Mouse (Mus musculus): ENCODE data around the gene Utp4.

Utp4 gene

GRCm38 (mm10) chr8:106936478-106937051, 43.1 kb downstream of the Utp4 start:
- peak; percentile 85 for DNase-seq (ENCODE audit: inconsistent ontology term)

GRCm38 (mm10) chr8:106937081-106937800, 43.8 kb downstream of the Utp4 start:
- DNase-seq (ENCODE audit: inconsistent ontology term), result no peak

- DNase-seq (ENCODE audit: inconsistent ontology term), result no peak
Measured at GRCm38 (mm10) chr8:106941806-106942205, 48.4 kb downstream of the Utp4 start.

- DNase-seq (ENCODE audit: inconsistent ontology term), result no peak
Measured at GRCm38 (mm10) chr8:106943874-106944418, 50.5 kb downstream of the Utp4 start.

- DNase-seq (ENCODE audit: inconsistent ontology term), result no peak
Measured at GRCm38 (mm10) chr8:106944756-106945155, 51.3 kb downstream of the Utp4 start.

- DNase-seq (ENCODE audit: inconsistent ontology term), result no peak
Measured at GRCm38 (mm10) chr8:106948678-106949243, 55.3 kb downstream of the Utp4 start.

- DNase-seq (ENCODE audit: inconsistent ontology term), result no peak
Measured at GRCm38 (mm10) chr8:106951707-106952106, 58.3 kb downstream of the Utp4 start.

- no peak for DNase-seq (ENCODE audit: inconsistent ontology term)
Measured at GRCm38 (mm10) chr8:106953571-106953970, 60.1 kb downstream of the Utp4 start.

GRCm38 (mm10) chr8:106957086-106957485, 63.6 kb downstream of the Utp4 start:
- no peak for DNase-seq (ENCODE audit: inconsistent ontology term)

- DNase-seq (ENCODE audit: inconsistent ontology term), result peak; percentile 58
Measured at GRCm38 (mm10) chr8:106958212-106958611, 64.8 kb downstream of the Utp4 start.

GRCm38 (mm10) chr8:106959626-106960025, 66.2 kb downstream of the Utp4 start:
- no peak for DNase-seq (ENCODE audit: inconsistent ontology term)

- DNase-seq (ENCODE audit: inconsistent ontology term), result no peak
Measured at GRCm38 (mm10) chr8:106962322-106962721, 68.9 kb downstream of the Utp4 start.

- no peak for DNase-seq (ENCODE audit: inconsistent ontology term)
Measured at GRCm38 (mm10) chr8:106963365-106963764, 69.9 kb downstream of the Utp4 start.

GRCm38 (mm10) chr8:106964573-106964972, 71.1 kb downstream of the Utp4 start:
- no peak for DNase-seq (ENCODE audit: inconsistent ontology term)

GRCm38 (mm10) chr8:106969964-106970363, 76.5 kb downstream of the Utp4 start:
- DNase-seq (ENCODE audit: inconsistent ontology term), result no peak

- peak; percentile 59 for DNase-seq (ENCODE audit: inconsistent ontology term)
Measured at GRCm38 (mm10) chr8:106971916-106972315, 78.5 kb downstream of the Utp4 start.

Data from Muller cell, postnatal 12 days (primary cell).